Mouse (Mus musculus): Measurements from ENCODE around the gene Slamf8. TPM values are rescaled to one million over a fixed set of nuclear protein-coding genes. Genes with fewer than 3 reads are reported as not detected.

Gene Slamf8
- polyA plus RNA-seq, 1 experiment from 2014 or later: not detected

Other genes starting within 250 kb of the Slamf8 start
- gene Kcnj10, start 249.4 kb downstream of the Slamf8 start, polyA plus RNA-seq (2014; fragmentation: Nextera tagmentation; extraction: Ambion mirVana): 2.8 and 3.5 TPM in 2 replicates
- gene Pigm, start 214.0 kb downstream of the Slamf8 start, polyA plus RNA-seq (2014; fragmentation: Nextera tagmentation; extraction: Ambion mirVana): 5.6 and 5.9 TPM in 2 replicates
- gene Slamf9, start 115.2 kb downstream of the Slamf8 start, polyA plus RNA-seq (2014; fragmentation: Nextera tagmentation; extraction: Ambion mirVana): 0.15 and 0.26 TPM in 2 replicates
- gene Igsf9, start 108.8 kb downstream of the Slamf8 start, polyA plus RNA-seq (2014; fragmentation: Nextera tagmentation; extraction: Ambion mirVana): 27.6 and 28.5 TPM in 2 replicates
- gene Tagln2, start 90.5 kb downstream of the Slamf8 start, polyA plus RNA-seq (2014; fragmentation: Nextera tagmentation; extraction: Ambion mirVana): 53.0 and 62.6 TPM in 2 replicates
- gene Cfap45, start 69.8 kb downstream of the Slamf8 start, polyA plus RNA-seq (2014; fragmentation: Nextera tagmentation; extraction: Ambion mirVana): 3.7 and 5.5 TPM in 2 replicates
- 0.75 and 0.90 TPM in 2 replicates for gene Vsig8, start 34.6 kb downstream of the Slamf8 start, polyA plus RNA-seq (2014; fragmentation: Nextera tagmentation; extraction: Ambion mirVana)
- gene Fcrl6, start 12.0 kb upstream of the Slamf8 start, polyA plus RNA-seq (2014; fragmentation: Nextera tagmentation; extraction: Ambion mirVana): 0.10 and 0.19 TPM in 2 replicates
- gene Dusp23, start 42.4 kb upstream of the Slamf8 start, polyA plus RNA-seq (2014; fragmentation: Nextera tagmentation; extraction: Ambion mirVana): 9.5 and 12.7 TPM in 2 replicates
- gene Crp, start 107.5 kb upstream of the Slamf8 start, polyA plus RNA-seq (2014; fragmentation: Nextera tagmentation; extraction: Ambion mirVana): 0.41 TPM in 1 of 2 replicates, not detected in the other

Data from hindbrain, embryonic 14.5 days (tissue).